Mouse (Mus musculus): ENCODE data around the gene Cts7. TPM values are rescaled to one million over a fixed set of nuclear protein-coding genes. Genes with fewer than 3 reads are reported as not detected.

The Cts7 gene
- polyA plus RNA-seq (2015; fragmentation: Nextera tagmentation; extraction: Ambion mirVana): not detected in 2 replicates

GRCm38 (mm10) chr13:61358097-61358496 lies at the start of gene Cts7:
Cts7 (minus strand) TSS chr13:61358197.
- no peak for ATAC-seq (ENCODE audit: borderline replicate concordance, extremely low read depth, low FRiP score, low TSS enrichment)
- H3K36me3 ChIP-seq: no peaks in the 10 kb centered on the region
- no peak within 1 kb of the TSS for H3K9ac ChIP-seq
- no peaks in the 10 kb centered on the region for H3K27me3 ChIP-seq
- H3K4me2 ChIP-seq: no peak within 1 kb of the TSS
- no peaks in the 10 kb centered on the region for H3K9me3 ChIP-seq
- no peak within 1 kb of the TSS for H3K27ac ChIP-seq
- no peaks in the 10 kb centered on the region for H3K4me1 ChIP-seq
- no peak within 1 kb of the TSS for H3K4me3 ChIP-seq

Small RNA genes within 50 kb of the gene (microRNA-seq; reads per million reads assigned to microRNA genes)
- gene Gm27704: not detected

Other genes starting within 250 kb of the Cts7 start
- not detected in 2 replicates for gene Ctsr, start 193.9 kb downstream of the Cts7 start, polyA plus RNA-seq (2015; fragmentation: Nextera tagmentation; extraction: Ambion mirVana)
- gene Cts6, start 154.8 kb downstream of the Cts7 start, polyA plus RNA-seq (2015; fragmentation: Nextera tagmentation; extraction: Ambion mirVana): not detected in 2 replicates
- gene Cts8, start 102.8 kb downstream of the Cts7 start, polyA plus RNA-seq (2015; fragmentation: Nextera tagmentation; extraction: Ambion mirVana): not detected in 2 replicates
- gene Gm49398, start 69.4 kb downstream of the Cts7 start, polyA plus RNA-seq (2015; fragmentation: Nextera tagmentation; extraction: Ambion mirVana): not detected in 2 replicates
- not detected in 2 replicates for gene Ctsm, start 183.6 kb upstream of the Cts7 start, polyA plus RNA-seq (2015; fragmentation: Nextera tagmentation; extraction: Ambion mirVana)
- gene Gm49352, start 210.0 kb upstream of the Cts7 start, polyA plus RNA-seq (2015; fragmentation: Nextera tagmentation; extraction: Ambion mirVana): not detected in 2 replicates
- not detected in 2 replicates for gene Cts3, start 211.9 kb upstream of the Cts7 start, polyA plus RNA-seq (2015; fragmentation: Nextera tagmentation; extraction: Ambion mirVana)